Mouse (Mus musculus) CD4-positive, CD25-positive, alpha-beta regulatory T cell, adult 4 months (primary cell): ENCODE data around the gene Fam76b. TPM values are rescaled to one million over a fixed set of nuclear protein-coding genes. Genes with fewer than 3 reads are reported as not detected.

Source experiments
- ATAC-seq: one replicate; pipeline ENCODE4 v1.8.0; 2017
- polyA plus RNA-seq, 2 experiments: library from polyadenylated mRNA; unstranded; fragments of 100-300 nt; shearing (Covaris generic); gene quantifications; one replicate each; pipeline ENCODE4 v1.2.1; 2017

Fam76b gene
- polyA plus RNA-seq, 2 experiments from 2014 or later, result 13.9 to 17.8 TPM

DNA sequence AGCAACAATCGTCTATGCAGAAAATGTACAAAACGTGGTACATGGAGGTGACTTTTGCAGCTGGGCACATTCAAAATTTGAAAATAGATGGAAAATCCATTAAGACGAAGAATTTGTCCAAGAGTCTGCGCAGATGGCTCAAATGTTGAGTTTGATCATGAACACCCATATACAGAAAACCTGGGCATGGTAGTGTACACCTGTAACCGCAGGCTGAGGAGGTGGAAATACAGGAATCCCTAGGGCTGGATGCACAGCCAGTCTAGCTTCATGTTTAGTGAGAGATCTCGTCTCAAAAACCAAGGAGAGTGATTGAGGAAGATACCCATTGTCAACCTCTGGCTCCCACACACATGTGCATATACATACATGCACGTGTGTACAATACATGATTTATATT lies 44.1 kb downstream of the Fam76b start:
- no peak for ATAC-seq

DNA sequence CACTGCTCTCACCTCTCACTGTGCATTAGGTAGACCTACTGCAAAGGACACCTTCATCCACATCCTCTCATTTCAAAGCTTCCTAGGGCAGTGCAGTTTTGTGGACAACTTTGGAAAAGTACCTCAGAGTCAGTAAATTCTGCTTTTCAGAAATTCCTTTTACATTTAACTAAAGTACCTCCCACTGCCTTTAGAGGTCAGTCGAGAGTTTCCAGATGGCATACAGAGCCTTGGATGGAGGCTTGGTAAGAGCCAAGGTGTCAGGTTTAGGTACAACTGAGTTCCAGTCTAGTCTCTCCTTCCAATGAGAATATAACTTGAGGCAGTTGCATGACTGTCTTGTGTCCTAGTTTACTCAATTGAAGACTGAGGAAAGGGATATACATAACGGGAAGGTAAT lies 46.8 kb downstream of the Fam76b start:
- peak; percentile 71 for ATAC-seq

- ATAC-seq, result no peak
These were observed 47.8 kb downstream of the Fam76b start for GRCm38 (mm10) chr9:13875340-13875739.

DNA sequence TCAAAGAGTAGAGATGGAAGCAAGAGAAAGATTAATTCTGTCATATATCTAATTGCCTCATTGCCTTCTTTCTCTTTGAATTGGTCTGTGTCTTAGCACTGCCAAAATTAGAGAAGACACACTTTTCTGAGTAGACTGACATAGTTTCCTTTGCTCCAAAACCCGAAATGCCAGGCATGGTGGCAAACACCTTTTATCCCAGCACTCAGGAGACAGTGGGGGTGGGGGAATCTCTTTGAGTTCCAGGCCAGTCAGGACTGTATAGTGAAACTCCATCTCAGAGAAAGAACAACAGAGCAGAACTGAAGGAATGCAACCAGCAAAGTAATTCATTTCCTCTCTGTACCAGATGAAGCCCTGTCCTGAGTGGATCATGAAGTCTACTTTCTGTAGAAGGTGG lies 53.2 kb downstream of the Fam76b start:
- no peak for ATAC-seq

DNA sequence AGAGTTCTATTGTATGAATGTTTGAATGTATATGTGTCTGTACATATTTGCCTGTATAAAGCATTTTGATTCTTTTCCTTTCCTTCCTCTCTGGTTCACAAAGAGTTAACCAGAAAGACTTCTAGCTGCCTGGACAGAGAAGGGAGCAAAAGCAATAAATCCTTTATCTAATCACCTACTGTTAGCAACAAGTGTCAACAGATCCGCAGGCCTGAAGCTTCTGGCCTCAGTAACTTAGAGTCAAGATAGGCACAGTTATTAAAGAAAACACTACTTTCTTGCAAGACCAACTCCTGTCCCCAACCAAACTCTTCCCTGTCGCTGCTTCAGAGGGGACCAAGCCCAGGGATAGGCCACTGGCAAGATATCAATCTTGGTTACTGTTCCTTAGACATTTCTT lies 55.0 kb downstream of the Fam76b start:
- ATAC-seq, result no peak

- no peak for ATAC-seq
These were observed 61.5 kb downstream of the Fam76b start for GRCm38 (mm10) chr9:13888981-13889380.

DNA sequence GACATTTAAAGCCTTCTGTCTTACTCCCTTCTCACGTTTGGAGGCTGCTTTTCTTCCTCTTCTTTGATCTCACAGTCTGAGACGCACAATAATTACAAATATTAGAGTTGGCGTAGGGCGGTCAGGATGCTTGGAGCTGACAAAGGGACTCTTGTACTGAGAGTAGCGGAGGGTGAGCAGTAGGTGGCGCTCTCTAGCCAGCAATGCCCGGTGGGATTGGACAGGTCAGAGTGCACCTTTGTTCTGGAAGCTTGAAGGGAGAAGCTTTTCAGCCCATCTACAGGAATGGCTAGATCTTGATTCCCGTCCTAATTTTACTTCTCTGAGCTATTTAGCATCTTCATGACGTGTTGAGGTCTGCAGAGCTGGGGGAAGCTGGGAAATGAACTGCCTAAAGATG lies 62.1 kb downstream of the Fam76b start:
- peak; percentile 20 for ATAC-seq

GRCm38 (mm10) chr9:13890171-13890570 lies 62.7 kb downstream of the Fam76b start:
- ATAC-seq, result no peak

GRCm38 (mm10) chr9:13891888-13892287 lies 64.4 kb downstream of the Fam76b start:
- ATAC-seq, result no peak

DNA sequence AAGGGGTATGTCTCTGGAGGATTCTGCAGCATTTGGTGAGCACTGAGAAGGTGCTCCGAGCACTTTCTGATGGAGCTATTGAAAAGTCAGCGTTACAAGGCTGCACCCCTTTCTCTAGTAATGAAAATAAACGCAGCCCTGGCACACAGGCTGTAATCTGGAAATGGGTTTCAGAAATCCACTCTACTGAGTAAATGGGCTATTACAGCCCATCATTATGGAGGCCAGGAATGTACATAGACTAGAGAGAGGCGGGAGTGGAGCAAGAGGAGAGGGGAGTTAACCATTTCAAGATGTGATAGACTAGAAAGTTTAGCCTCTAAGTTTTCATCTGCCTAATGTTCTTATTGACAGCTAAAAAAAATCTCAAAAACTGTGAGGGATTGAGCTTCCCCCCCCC lies 65.5 kb downstream of the Fam76b start:
- no peak for ATAC-seq

DNA sequence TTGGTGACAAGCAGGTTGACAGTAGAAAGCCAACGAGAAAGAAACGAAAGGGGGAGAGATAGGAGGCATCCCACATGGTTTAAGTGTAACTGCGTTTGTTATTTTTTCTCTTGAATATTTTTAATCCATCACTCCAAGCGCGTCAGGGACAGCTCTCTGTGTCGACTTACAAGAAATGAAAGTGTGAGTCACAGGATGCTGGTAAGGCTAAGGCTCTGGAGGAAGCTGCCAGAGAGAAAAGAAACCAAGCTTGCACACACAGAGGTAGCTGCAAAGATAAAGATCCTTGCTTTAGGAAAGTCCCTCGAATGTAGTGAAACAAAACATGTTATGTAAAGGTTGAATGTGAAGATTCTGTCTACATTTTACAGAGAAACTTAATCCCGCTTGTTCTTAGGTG lies 67.0 kb downstream of the Fam76b start:
- ATAC-seq, result peak; percentile 93

DNA sequence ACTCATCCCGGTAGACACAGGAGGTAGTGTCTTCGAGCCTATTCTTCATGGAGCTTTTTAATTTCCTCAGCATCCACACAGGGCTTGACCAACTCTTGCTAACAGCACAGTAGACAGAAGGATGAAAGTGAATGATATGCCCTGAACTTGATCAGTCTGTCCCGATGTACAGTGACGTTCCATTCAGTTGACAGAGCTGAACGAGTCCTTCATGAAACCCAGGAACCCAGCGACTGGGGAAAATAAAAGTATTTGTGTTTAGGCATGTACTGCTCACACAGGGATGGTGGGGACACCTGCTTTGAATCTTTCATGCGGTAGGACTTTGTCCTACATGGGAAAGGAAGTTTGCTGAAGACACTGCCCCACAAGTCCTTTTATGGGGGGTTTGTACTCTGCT lies 67.4 kb downstream of the Fam76b start:
- peak; percentile 27 for ATAC-seq

DNA sequence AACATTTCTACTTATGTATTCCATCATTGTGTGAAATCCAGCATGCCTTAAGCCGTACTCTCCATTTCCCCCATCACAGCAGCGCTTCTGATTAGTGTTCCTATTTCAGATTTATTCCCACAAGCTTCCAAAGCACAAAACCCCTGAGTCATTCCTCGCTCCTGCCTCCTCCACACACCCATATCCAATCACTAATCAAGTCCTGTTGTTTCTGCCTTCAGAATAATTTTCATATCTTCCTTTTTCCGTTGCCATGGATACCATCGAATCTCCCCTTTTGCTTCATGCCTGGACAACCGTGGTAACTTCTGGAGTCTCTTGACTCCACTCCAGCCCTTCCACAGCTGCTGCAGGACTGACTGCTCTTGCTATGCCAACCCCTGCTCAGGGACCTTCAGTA lies 68.5 kb downstream of the Fam76b start:
- no peak for ATAC-seq

DNA sequence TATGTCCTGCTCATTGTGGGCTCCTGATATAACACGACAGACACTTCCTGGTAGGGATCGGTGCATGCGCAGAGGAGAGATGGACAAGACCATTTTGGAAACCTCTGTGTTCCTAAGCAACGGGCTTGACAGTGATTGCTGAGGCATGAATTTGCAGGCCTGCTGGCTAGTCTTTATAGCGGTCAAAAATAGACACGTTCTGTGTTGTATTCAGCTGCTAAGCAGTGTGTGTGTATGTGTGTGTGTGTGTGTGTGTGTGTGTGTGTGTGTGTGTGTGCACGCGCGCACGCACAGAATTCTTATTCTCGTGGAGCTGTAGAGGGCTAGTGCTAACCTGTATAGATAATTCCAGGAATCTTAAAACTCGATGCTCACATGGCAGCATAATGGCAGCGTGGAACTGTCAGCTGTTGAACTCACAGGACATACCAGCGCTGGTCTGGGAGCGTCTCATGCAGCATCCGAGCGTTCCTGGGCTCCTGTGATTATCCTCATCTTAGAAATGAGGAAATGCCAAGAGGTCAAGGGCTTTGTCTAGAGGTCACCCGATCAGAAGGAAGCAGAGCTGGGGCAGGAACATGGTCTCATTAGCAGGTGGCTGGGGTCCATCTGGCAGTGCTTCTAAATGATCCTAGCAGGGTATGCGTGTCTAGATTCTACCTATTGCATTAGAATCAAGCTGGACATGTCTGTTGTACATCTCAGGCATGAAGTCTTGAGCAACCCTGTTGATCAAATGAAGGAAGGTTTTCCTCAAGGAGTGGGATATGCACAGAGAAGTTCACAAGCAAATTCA lies 71.2 kb downstream of the Fam76b start:
- no peak for ATAC-seq

DNA sequence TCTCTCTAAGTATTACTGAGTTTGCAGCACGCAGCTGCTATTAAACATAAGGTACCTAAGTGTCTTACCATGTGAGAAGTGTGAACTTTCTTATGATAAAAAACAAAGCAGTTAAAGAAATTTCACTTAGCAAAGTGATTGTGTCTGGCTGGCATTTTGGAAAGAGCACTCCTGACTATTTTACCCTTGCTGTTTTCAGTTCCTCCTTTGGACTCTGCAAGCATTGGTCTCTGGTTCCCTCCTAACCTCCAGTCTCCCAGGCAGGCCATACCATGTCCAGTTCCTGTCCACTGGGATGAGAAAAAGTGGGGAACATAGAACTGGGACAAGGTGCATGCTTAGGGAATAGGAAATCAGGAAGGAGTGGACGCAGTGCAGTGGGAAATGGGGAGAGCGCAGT lies 74.5 kb downstream of the Fam76b start:
- no peak for ATAC-seq

DNA sequence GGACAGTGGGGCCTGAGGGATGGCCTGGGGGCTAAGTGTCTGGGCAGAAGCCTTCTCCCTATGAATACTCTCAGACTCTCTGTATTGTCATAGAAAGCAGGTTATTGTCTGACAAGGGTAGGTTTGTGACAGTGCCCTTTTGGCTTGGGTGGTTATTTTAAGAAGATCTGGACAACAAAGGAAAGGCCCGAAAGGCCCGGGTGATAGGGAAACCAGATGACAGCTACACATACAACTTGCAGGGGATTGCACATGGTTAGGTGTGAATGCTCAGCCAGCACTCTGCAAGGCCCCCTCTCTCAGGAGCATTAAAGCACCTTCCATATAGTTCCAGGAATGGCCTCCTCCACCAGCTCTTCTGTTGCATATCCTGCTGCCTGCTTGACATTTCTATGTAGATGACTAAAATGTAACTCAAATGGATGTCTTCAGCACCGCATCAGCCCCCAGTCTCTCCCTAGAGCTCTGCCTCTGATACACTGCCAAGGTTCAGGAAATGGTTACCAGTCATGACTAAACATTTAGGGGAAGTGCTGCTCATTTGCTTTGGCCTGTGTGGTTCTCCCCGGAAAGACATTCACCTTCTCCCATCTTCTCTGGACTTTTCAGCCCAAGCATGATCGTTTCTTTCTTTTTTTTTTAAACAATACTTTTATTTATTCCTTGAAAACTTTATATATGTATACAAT lies 76.7 kb downstream of the Fam76b start:
- peak; percentile 86 for ATAC-seq

Other genes with a start within 250 kb of the Fam76b start
- 10 to 100 TPM; 30.9 to 31.9 TPM for gene Mtmr2, start 79.3 kb upstream of the Fam76b start, polyA plus RNA-seq
- gene Cep57, start 609 bp upstream of the Fam76b start, polyA plus RNA-seq, result 10 to 100 TPM; 43.1 to 49.9 TPM